Mouse (Mus musculus) kidney, adult 18-20 months (tissue): ENCODE measurements around the gene Gm5916.

Experiments
- DNase-seq: peaks from one replicate; pipeline ENCODE4 v3.0.0; 2021

The Gm5916 gene

GRCm38 (mm10) chr9:36128679-36129078, at the start of gene Gm5916:
Gene Gm5916, minus strand, starts transcription at chr9:36128779.
- DNase-seq: no peak
